In the genomic region with DNA sequence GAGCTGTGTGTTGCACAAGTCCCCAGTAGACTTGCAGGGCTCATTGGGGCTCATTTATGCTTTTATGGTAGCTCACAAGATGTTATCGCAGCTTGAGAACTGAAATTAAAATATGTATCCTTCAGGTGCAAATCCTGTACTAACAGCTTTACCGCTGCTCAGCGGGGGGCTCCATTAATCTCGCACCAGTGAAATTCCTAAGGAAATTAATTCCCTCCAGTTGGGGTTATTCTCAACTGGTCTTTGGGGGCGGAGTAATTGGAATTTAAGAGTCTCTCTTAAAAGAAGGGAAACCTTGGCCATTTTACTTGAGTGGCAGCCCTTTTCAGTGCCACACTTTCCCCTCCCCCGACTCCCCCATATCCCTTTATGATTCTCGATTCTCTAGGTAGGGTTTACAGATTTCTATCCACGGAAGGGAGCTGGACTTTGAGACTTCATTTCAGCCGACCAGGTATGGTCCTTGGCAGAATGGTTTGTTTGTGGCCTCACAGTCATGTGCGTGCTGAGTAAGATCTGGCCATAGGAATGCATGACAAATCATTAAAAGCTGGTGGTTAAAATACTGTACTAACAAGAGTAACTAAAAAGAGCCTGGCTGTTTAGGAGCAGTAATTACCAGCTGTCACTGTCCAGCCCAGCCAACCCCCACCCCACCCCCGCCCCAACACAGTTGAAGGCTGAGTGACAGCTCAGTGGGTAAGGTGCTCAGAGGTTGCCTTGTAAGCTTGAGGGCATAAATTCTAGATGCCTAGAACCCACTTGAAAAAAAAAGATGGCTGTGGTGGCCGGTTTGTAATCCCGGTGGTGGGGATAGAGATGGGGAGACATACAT, we compare ENCODE assay signal across 13 mouse cellular contexts. TPM values are rescaled to one million over a fixed set of nuclear protein-coding genes. Genes with fewer than 3 reads are reported as not detected.
A peak's percentile ranks its signal among the peaks of the same experiment; 100 is the strongest.
DNase-seq lines count a peak whose midpoint lies in the region; ATAC-seq lines count a peak whose summit lies in the region.
"Had no signal": no experiment of that assay in that cellular context is flagged by ENCODE, and none has a peak within 500 bp of the region (broad histone marks: within the 10 kb centered on the region; RNA-seq: fewer than 3 reads in every experiment).

No protein-coding gene starts in this region.

- peak; percentile 19 for DNase-seq in embryo, embryonic 10.5 days (ENCODE audit: low spot score)
- DNase-seq in embryo, embryonic 9.5 days (ENCODE audit: extremely low spot score), result no peak
- DNase-seq in limb, embryonic 11.5 days (ENCODE audit: low spot score), result peak; percentile 46
- DNase-seq in limb, embryonic 10.5 days (ENCODE audit: low spot score), result no peak
- DNase-seq in kidney, adult 8-10 months, result peak; percentile 28 to 46
- DNase-seq in ovary, postnatal 10 days (ENCODE audit: low spot score), result no peak
- no peak for DNase-seq in left cerebral cortex, postnatal 25 days (ENCODE audit: low spot score in 2 of 2)
- DNase-seq: cerebellum, adult 11 months; gastrocnemius, adult 2 months; layer of hippocampus, postnatal 36 days; right cerebral cortex, postnatal 25 days had no signal

- H3K27me3 ChIP-seq in limb, embryonic 11.5 days (ENCODE audit: control insufficient read depth, insufficient read depth, low read length), result no peaks in the 10 kb centered on the region
- no peaks in the 10 kb centered on the region for H3K27me3 ChIP-seq in limb, embryonic 10.5 days (ENCODE audit: low read depth, poor library complexity, severe bottlenecking)
- peaks cover 4% of the 10 kb centered on the region; the same call in 1 of the 2 replicates for H3K27me3 ChIP-seq in limb, embryonic 13.5 days

- peaks cover 15% of the 10 kb centered on the region for H3K4me1 ChIP-seq in limb, embryonic 11.5 days (ENCODE audit: control insufficient read depth, insufficient read depth, low read length)
- H3K4me1 ChIP-seq in limb, embryonic 10.5 days, result peaks cover 24% of the 10 kb centered on the region
- H3K4me1 ChIP-seq in limb, embryonic 13.5 days, result peaks cover 22% of the 10 kb centered on the region

- no peak overlapping the region for H3K9ac ChIP-seq in limb, embryonic 11.5 days (ENCODE audit: low read length)
- H3K9ac ChIP-seq in limb, embryonic 13.5 days, result no peak overlapping the region

- 36% methylated on average over 13 of the region's 13 CpGs for WGBS in limb, embryonic 11.5 days
- 55% methylated on average over 13 of the region's 13 CpGs for WGBS in limb, embryonic 10.5 days
- 22% methylated on average over 13 of the region's 13 CpGs for WGBS in limb, embryonic 13.5 days

- no peak overlapping the region for H3K4me3 ChIP-seq in limb, embryonic 11.5 days (ENCODE audit: low read depth, low read length)
- no peak overlapping the region for H3K4me3 ChIP-seq in limb, embryonic 10.5 days
- H3K4me3 ChIP-seq in limb, embryonic 13.5 days, result no peak overlapping the region
- H3K4me3 ChIP-seq: gastrocnemius, adult 2 months had no signal

- H3K27ac ChIP-seq in limb, embryonic 11.5 days (replicated peaks; ENCODE audit: low read depth, low read length), result 0 out of 2 replicates have a peak overlapping the region, but pooled peaks have one; percentile 47
- no peak overlapping the region for H3K27ac ChIP-seq in limb, embryonic 10.5 days
- H3K27ac ChIP-seq in limb, embryonic 13.5 days, result no peak overlapping the region
- H3K27ac ChIP-seq: gastrocnemius, adult 2 months had no signal

- intact Hi-C loops in left cerebral cortex, postnatal 25 days (cut with DNase I), result no loop called here

- H3K4me2 ChIP-seq in limb, embryonic 11.5 days (ENCODE audit: low read depth, severe bottlenecking), result no peak overlapping the region
- 0 out of 2 replicates have a peak overlapping the region, but pooled peaks have one; percentile 4 for H3K4me2 ChIP-seq in limb, embryonic 13.5 days (replicated peaks)

- H3K36me3 ChIP-seq in limb, embryonic 11.5 days (ENCODE audit: control insufficient read depth, insufficient read depth, low read length), result no peaks in the 10 kb centered on the region
- no peaks in the 10 kb centered on the region for H3K36me3 ChIP-seq in limb, embryonic 10.5 days
- no peaks in the 10 kb centered on the region for H3K36me3 ChIP-seq in limb, embryonic 13.5 days

- ATAC-seq in limb, embryonic 11.5 days (ENCODE audit: insufficient number of reproducible peaks, low FRiP score, low TSS enrichment, low read depth), result no peak
- peak; percentile 43; the same call in 1 of the 2 replicates for ATAC-seq in limb, embryonic 13.5 days (ENCODE audit: low FRiP score, low read depth)
- ATAC-seq: inflammation-experienced regulatory T-cells, adult 6 months had no signal

- no peaks in the 10 kb centered on the region for H3K9me3 ChIP-seq in limb, embryonic 11.5 days (ENCODE audit: control insufficient read depth, low read length)
- H3K9me3 ChIP-seq in limb, embryonic 10.5 days (replicated peaks), result no peaks in the 10 kb centered on the region
- no peaks in the 10 kb centered on the region for H3K9me3 ChIP-seq in limb, embryonic 13.5 days

RNA-seq across cellular contexts. Expression of gene Glrx3, which starts 5.4 kb away (rescaled TPM):
- 311 and 328 TPM in 2 replicates for polyA plus RNA-seq in limb, embryonic 11.5 days (2014; fragmentation: Nextera tagmentation; extraction: Ambion mirVana)
- polyA plus RNA-seq in limb, embryonic 10.5 days (2016; fragmentation: Nextera tagmentation; extraction: Ambion mirVana), result 286 and 318 TPM in 2 replicates
- 252 and 253 TPM in 2 replicates for polyA plus RNA-seq in limb, embryonic 13.5 days (2015; fragmentation: Nextera tagmentation; extraction: Ambion mirVana)
- 100 to 1,000 TPM in 1 of 2 experiments, 10 to 100 TPM in 1; 98.9 to 104 TPM for total RNA-seq in left cerebral cortex, postnatal 25 days (2021)

RNA-seq across cellular contexts. Expression of gene 9430038I01Rik, which starts 21.4 kb away (rescaled TPM):
- 24.3 and 26.2 TPM in 2 replicates for polyA plus RNA-seq in limb, embryonic 11.5 days (2014; fragmentation: Nextera tagmentation; extraction: Ambion mirVana)
- polyA plus RNA-seq in limb, embryonic 10.5 days (2016; fragmentation: Nextera tagmentation; extraction: Ambion mirVana), result 22.2 and 24.9 TPM in 2 replicates
- polyA plus RNA-seq in limb, embryonic 13.5 days (2015; fragmentation: Nextera tagmentation; extraction: Ambion mirVana), result 29.1 and 31.3 TPM in 2 replicates
- total RNA-seq in left cerebral cortex, postnatal 25 days (2021), result 1 to 10 TPM; 4.7 to 4.8 TPM

Comparison
In these comparisons a context has a peak if more than half of its experiments do, and no peak if none do; other contexts are left out.
1. DNase-seq: peak in embryo, embryonic 10.5 days (single experiment), limb, embryonic 11.5 days (single experiment) and kidney, adult 8-10 months (2 of 2); none in embryo, embryonic 9.5 days (single experiment), limb, embryonic 10.5 days (single experiment), ovary, postnatal 10 days (single experiment) and left cerebral cortex, postnatal 25 days (0 of 2).